Mouse (Mus musculus) neural tube, embryonic 11.5 days (tissue): ENCODE data around the gene R3hdm2. TPM values are rescaled to one million over a fixed set of nuclear protein-coding genes. Genes with fewer than 3 reads are reported as not detected.

Source experiments
- ATAC-seq: fragments of 200-750 bp; cut with Nextera tagmentation; 2 replicates; pipeline ENCODE4 v1.8.0; 2017; ENCODE audit warnings: moderate number of reproducible peaks, mild to moderate bottlenecking, moderate TSS enrichment, moderate library complexity; ENCODE audit not compliant: insufficient read depth, low FRiP score, low TSS enrichment
- DNase-seq: peaks from one replicate; pipeline ENCODE4 v3.0.0-alpha.2; 2015; ENCODE audit warnings: low spot score
- H3K27ac ChIP-seq: fragments of 300-500 bp; sonication (generic); 2 replicates; pipeline ENCODE4 v1.5.1; 2014; ENCODE audit warnings: low read depth, mild to moderate bottlenecking, low read length
- H3K27me3 ChIP-seq: fragments of 300-500 bp; sonication (generic); 2 replicates; pipeline ENCODE4 v1.6.1; 2014; ENCODE audit warnings: mild to moderate bottlenecking, low read length, mixed read lengths; ENCODE audit not compliant: control insufficient read depth, insufficient read depth
- H3K36me3 ChIP-seq: fragments of 300-500 bp; sonication (generic); 2 replicates; pipeline ENCODE4 v1.6.1; 2014; ENCODE audit warnings: mild to moderate bottlenecking, low read length, moderate library complexity, mixed read lengths; ENCODE audit not compliant: control insufficient read depth, insufficient read depth
- H3K4me1 ChIP-seq: fragments of 300-500 bp; sonication (generic); 2 replicates; pipeline ENCODE4 v1.6.1; 2014; ENCODE audit warnings: low read length, mixed read lengths; ENCODE audit not compliant: control insufficient read depth, insufficient read depth
- H3K4me2 ChIP-seq: fragments of 300-500 bp; sonication (generic); 2 replicates; pipeline ENCODE4 v1.6.1; 2014; ENCODE audit warnings: low read depth, mild to moderate bottlenecking, moderate library complexity
- H3K4me3 ChIP-seq: fragments of 300-500 bp; sonication (generic); 2 replicates; pipeline ENCODE4 v1.5.1; 2014; ENCODE audit warnings: low read depth, low read length
- H3K9ac ChIP-seq: fragments of 300-500 bp; sonication (generic); 2 replicates; pipeline ENCODE4 v1.6.1; 2014; ENCODE audit warnings: mild to moderate bottlenecking, low read length
- H3K9me3 ChIP-seq: fragments of 300-500 bp; sonication (generic); 2 replicates; pipeline ENCODE4 v1.6.1; 2016; ENCODE audit warnings: low read length; ENCODE audit not compliant: control insufficient read depth
- WGBS: fragments of 180-500 bp; shearing (Covaris S2); extraction: QIAGEN DNeasy Blood & Tissue Kit; methylation state at CpG from one replicate; pipeline ENCODE4 v1.1.7; 2014; 5-methylcytosine and 5-hydroxymethylcytosine counted together
- polyA plus RNA-seq: library from polyadenylated mRNA; unstranded; fragments of >200 nt; fragmentation: Nextera tagmentation; extraction: Ambion mirVana; gene quantifications from 2 replicates; pipeline ENCODE4 v1.2.1, GENCODE M21; 2014

The R3hdm2 gene
- polyA plus RNA-seq, 1 experiment from 2014 or later, result 27.4 TPM

DNA sequence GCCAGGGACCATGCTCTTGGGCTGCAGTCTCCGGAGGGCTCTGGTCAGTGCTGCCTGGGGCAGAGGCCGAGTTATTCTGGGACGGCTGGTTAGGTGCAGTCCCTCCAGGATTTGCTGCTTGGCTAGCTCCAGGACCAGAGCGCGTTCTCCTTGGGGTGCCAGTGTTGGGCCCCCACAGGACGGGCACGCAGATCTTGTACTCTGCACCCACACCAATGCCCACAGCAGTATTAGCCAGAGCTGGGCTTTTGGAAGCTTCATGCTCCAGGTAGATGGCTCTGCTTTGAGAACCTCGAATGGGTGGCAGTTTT lies 28.9 kb upstream of the R3hdm2 start:
- Histone ChIP-seq H3K27ac (no peak overlapping the region), H3K9ac (no peak overlapping the region), H3K4me3 (no peak overlapping the region), H3K36me3 (no peaks in the 10 kb centered on the region), H3K27me3 (no peaks in the 10 kb centered on the region), H3K4me2 (no peak overlapping the region), H3K4me1 (no peaks in the 10 kb centered on the region), H3K9me3 (no peaks in the 10 kb centered on the region)
- ATAC-seq, result no peak
- DNase-seq, result no peak
- WGBS, result 85% methylated on average over 8 of the region's 8 CpGs

DNA sequence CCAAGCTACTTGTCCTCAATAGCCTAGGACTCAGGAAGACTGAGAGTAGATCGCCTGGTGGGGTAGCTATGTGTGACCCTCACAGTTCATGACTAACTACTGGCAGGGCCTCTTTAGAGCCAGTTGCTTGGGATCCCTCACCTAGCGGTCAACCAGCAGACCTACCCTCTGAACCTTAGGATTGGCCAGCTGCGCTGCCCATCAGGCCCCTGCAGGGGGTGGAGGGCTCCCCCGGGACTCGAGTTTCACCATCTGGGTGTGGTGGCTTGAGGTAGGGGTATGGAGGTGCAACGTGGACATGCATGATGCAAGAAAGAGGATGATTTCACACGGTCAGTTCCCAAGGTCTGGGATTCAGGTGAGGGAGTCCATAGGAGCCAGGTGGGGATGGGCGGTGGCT lies 28.4 kb upstream of the R3hdm2 start:
- Histone ChIP-seq H3K36me3 (no peaks in the 10 kb centered on the region), H3K27me3 (no peaks in the 10 kb centered on the region), H3K9me3 (no peaks in the 10 kb centered on the region), H3K4me3 (no peak overlapping the region), H3K4me1 (no peaks in the 10 kb centered on the region), H3K4me2 (no peak overlapping the region), H3K9ac (no peak overlapping the region), H3K27ac (no peak overlapping the region)
- DNase-seq (no peak), ATAC-seq (no peak)
- WGBS, result 69% methylated on average over 8 of the region's 8 CpGs

DNA sequence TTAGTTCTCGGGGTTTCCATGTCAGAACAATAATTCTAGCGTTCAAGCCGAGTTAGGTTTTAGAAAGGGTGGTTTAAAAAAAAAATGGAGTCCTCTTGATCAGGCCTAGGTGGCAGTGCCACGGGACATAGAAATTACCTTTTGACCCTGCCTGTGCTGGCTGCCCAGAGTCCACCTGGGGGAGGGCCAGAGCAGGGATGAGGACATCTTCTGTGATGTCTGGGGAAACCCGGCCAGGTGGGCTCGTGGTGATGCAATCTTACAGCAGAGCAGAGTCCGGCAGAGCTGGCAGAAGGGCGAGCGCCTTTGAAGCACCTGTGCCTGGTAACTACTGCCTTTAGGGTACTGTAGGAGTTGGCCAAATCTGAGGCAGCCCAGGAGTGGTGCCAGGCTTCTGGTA lies 27.9 kb upstream of the R3hdm2 start:
- H3K9me3 ChIP-seq, result no peaks in the 10 kb centered on the region
- no peaks in the 10 kb centered on the region for H3K36me3 ChIP-seq
- H3K4me2 ChIP-seq, result no peak overlapping the region
- WGBS, result 85% methylated on average over 9 of the region's 9 CpGs
- no peaks in the 10 kb centered on the region for H3K27me3 ChIP-seq
- H3K27ac ChIP-seq, result no peak overlapping the region
- no peaks in the 10 kb centered on the region for H3K4me1 ChIP-seq
- ATAC-seq (no peak), DNase-seq (no peak)
- no peak overlapping the region for H3K9ac ChIP-seq
- no peak overlapping the region for H3K4me3 ChIP-seq

GRCm38 (mm10) chr10:127352766-127353165 lies 27.4 kb upstream of the R3hdm2 start:
- DNase-seq (no peak), ATAC-seq (no peak)
- 92% methylated on average over 11 of the region's 11 CpGs for WGBS
- no peak overlapping the region for H3K4me3 ChIP-seq
- H3K27me3 ChIP-seq, result no peaks in the 10 kb centered on the region
- no peak overlapping the region for H3K4me2 ChIP-seq
- H3K9ac ChIP-seq, result no peak overlapping the region
- no peaks in the 10 kb centered on the region for H3K9me3 ChIP-seq
- H3K4me1 ChIP-seq, result no peaks in the 10 kb centered on the region
- H3K36me3 ChIP-seq, result no peaks in the 10 kb centered on the region
- H3K27ac ChIP-seq, result no peak overlapping the region

- DNase-seq (no peak), ATAC-seq (no peak)
- no peak within 1 kb of the TSS for H3K27ac ChIP-seq
- H3K27me3 ChIP-seq, result no peaks in the 10 kb centered on the region
- H3K4me2 ChIP-seq, result no peak within 1 kb of the TSS
- H3K4me1 ChIP-seq, result no peaks in the 10 kb centered on the region
- H3K36me3 ChIP-seq, result no peaks in the 10 kb centered on the region
- no peak within 1 kb of the TSS for H3K4me3 ChIP-seq
- H3K9ac ChIP-seq, result no peak within 1 kb of the TSS
- 90% methylated on average over 18 of the region's 18 CpGs for WGBS
- no peaks in the 10 kb centered on the region for H3K9me3 ChIP-seq
Observed at GRCm38 (mm10) chr10:127353909-127354895, 25.9 kb upstream of the R3hdm2 start, which contains the start of gene Inhbe. Inhbe (minus strand) TSS chr10:127354411.

DNA sequence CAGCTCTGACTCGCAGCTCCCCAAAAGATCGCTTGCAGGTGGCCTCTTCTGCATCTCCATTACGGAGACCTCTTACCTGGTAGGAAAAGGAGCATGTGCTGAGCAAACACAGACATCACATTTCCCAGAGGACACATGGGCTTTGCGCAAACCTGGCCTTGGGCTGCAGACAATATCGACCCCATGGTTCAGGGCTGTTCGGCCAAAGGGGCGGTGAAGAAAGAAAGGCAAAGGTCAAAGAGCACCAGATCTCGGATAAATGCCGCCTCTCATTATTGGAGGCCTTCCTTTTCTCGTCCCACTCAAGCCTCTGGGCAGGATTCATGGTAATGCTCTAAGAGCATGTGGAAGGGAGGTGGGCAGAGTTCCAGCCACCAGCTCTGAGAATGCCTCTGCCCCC lies 24.8 kb upstream of the R3hdm2 start:
- H3K4me2 ChIP-seq, result no peak overlapping the region
- no peaks in the 10 kb centered on the region for H3K4me1 ChIP-seq
- H3K36me3 ChIP-seq, result no peaks in the 10 kb centered on the region
- no peak overlapping the region for H3K27ac ChIP-seq
- WGBS, result 62% methylated on average over 10 of the region's 10 CpGs
- no peaks in the 10 kb centered on the region for H3K9me3 ChIP-seq
- H3K4me3 ChIP-seq, result no peak overlapping the region
- DNase-seq (no peak), ATAC-seq (no peak)
- no peak overlapping the region for H3K9ac ChIP-seq
- H3K27me3 ChIP-seq, result no peaks in the 10 kb centered on the region

GRCm38 (mm10) chr10:127360714-127361113 lies 19.4 kb upstream of the R3hdm2 start:
- Histone ChIP-seq H3K4me3 (no peak overlapping the region), H3K9ac (no peak overlapping the region), H3K9me3 (no peaks in the 10 kb centered on the region), H3K4me1 (no peaks in the 10 kb centered on the region), H3K27me3 (no peaks in the 10 kb centered on the region), H3K4me2 (no peak overlapping the region), H3K36me3 (no peaks in the 10 kb centered on the region), H3K27ac (no peak overlapping the region)
- WGBS, result 83% methylated on average over 3 of the region's 3 CpGs
- ATAC-seq (no peak), DNase-seq (no peak)

DNA sequence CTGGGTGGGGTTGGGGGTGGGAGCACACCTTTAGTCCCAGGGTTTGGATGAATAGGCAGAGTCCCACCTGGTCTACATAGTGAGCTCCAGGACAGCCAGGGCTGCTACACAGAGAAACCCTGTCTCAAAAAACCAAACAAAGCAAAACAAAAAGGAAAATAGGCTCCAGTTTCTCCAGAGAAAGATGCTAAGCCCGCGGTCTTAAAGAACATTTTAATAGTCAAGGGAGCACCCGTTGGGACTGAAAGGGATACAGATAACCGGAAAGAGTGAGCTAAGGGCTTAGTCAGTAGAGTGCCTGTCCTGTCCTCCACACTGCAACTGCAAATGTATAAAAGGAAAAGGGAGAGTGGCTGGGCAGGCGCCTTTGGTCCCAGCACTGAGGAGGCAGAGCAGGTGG lies 13.0 kb upstream of the R3hdm2 start:
- Histone ChIP-seq H3K4me1 (no peaks in the 10 kb centered on the region), H3K9me3 (no peaks in the 10 kb centered on the region), H3K4me2 (no peak overlapping the region), H3K4me3 (no peak overlapping the region), H3K27me3 (no peaks in the 10 kb centered on the region), H3K27ac (no peak overlapping the region), H3K9ac (no peak overlapping the region), H3K36me3 (no peaks in the 10 kb centered on the region)
- ATAC-seq, result no peak
- DNase-seq, result no peak
- 82% methylated on average over 5 of the region's 5 CpGs for WGBS

DNA sequence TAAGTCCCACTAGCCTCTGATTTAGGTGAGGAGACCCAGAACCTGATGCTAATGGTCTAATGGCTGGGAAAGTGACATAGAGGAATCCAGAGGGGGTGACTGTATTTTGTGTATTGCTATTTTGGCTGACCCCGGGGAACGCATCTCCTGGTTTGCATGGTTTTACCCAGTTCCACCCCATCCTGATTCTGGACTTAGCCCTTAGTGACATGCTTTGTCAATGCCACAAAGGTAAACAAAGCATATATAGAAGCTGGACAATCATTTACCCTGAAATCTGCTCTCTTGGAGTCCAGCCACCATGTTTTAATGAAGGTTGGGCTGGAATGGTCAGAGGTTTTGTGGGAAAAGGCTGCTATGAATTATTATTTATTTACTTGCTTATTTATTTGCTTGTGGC lies 11.9 kb upstream of the R3hdm2 start:
- Histone ChIP-seq H3K4me1 (no peaks in the 10 kb centered on the region), H3K27ac (no peak overlapping the region), H3K4me2 (no peak overlapping the region), H3K36me3 (no peaks in the 10 kb centered on the region), H3K4me3 (no peak overlapping the region), H3K9ac (no peak overlapping the region), H3K27me3 (no peaks in the 10 kb centered on the region), H3K9me3 (no peaks in the 10 kb centered on the region)
- no peak for ATAC-seq
- DNase-seq, result no peak
- 76% methylated on average over 2 of the region's 2 CpGs for WGBS
